Mouse (Mus musculus) liver, embryonic 11.5 days (tissue): Measurements from ENCODE around the gene Dapk2. TPM values are rescaled to one million over a fixed set of nuclear protein-coding genes. Genes with fewer than 3 reads are reported as not detected.

Experiments
- ATAC-seq: fragments of 200-750 bp; cut with Nextera tagmentation; replicated peaks from 2 replicates; pipeline ENCODE4 v1.8.0; 2017; ENCODE audit warnings: moderate number of reproducible peaks, mild to moderate bottlenecking, moderate TSS enrichment, moderate library complexity; ENCODE audit not compliant: low FRiP score
- DNase-seq: peaks from one replicate; pipeline ENCODE4 v3.0.0-alpha.2; 2017; ENCODE audit warnings: low spot score
- H3K27ac ChIP-seq: fragments of 300-500 bp; sonication (generic); 2 replicates; pipeline ENCODE4 v1.5.1; 2014; ENCODE audit warnings: mild to moderate bottlenecking, low read depth, low read length, control low read depth
- H3K27me3 ChIP-seq: fragments of 300-500 bp; sonication (generic); replicated peaks from 2 replicates; pipeline ENCODE4 v1.6.1; 2014; ENCODE audit warnings: low read length, mixed read lengths; ENCODE audit not compliant: control insufficient read depth, insufficient read depth
- H3K36me3 ChIP-seq: fragments of 300-500 bp; sonication (generic); 2 replicates; pipeline ENCODE4 v1.6.1; 2014; ENCODE audit warnings: mild to moderate bottlenecking, low read length, moderate library complexity, mixed read lengths; ENCODE audit not compliant: control insufficient read depth, insufficient read depth
- H3K4me1 ChIP-seq: fragments of 300-500 bp; sonication (generic); replicated peaks from 2 replicates; pipeline ENCODE4 v1.6.1; 2014; ENCODE audit warnings: low read length, mixed read lengths; ENCODE audit not compliant: control insufficient read depth, insufficient read depth
- H3K4me2 ChIP-seq: fragments of 300-500 bp; sonication (generic); 2 replicates; pipeline ENCODE4 v1.6.1; 2014; ENCODE audit warnings: mild to moderate bottlenecking, control low read depth, moderate library complexity
- H3K4me3 ChIP-seq: fragments of 300-500 bp; sonication (generic); 2 replicates; pipeline ENCODE4 v1.5.1; 2014; ENCODE audit warnings: low read depth, low read length, control low read depth
- H3K9ac ChIP-seq: fragments of 300-500 bp; sonication (generic); 2 replicates; pipeline ENCODE4 v1.6.1; 2014; ENCODE audit warnings: low read depth, low read length, control low read depth
- H3K9me3 ChIP-seq: fragments of 300-500 bp; sonication (generic); 2 replicates; pipeline ENCODE4 v1.6.1; 2016; ENCODE audit warnings: low read length, inconsistent platforms, mixed read lengths; ENCODE audit not compliant: control insufficient read depth
- WGBS: fragments of 180-500 bp; shearing (Covaris S2); extraction: QIAGEN DNeasy Blood & Tissue Kit; methylation state at CpG from one replicate; pipeline ENCODE4 v1.1.7; 2014; 5-methylcytosine and 5-hydroxymethylcytosine counted together
- polyA plus RNA-seq: library from polyadenylated mRNA; unstranded; fragments of >200 nt; fragmentation: Nextera tagmentation; extraction: Ambion mirVana; gene quantifications from 2 replicates; pipeline ENCODE4 v1.2.1, GENCODE M21; 2014

Gene Dapk2
- polyA plus RNA-seq, 1 experiment from 2014 or later = 6.1 TPM

DNA sequence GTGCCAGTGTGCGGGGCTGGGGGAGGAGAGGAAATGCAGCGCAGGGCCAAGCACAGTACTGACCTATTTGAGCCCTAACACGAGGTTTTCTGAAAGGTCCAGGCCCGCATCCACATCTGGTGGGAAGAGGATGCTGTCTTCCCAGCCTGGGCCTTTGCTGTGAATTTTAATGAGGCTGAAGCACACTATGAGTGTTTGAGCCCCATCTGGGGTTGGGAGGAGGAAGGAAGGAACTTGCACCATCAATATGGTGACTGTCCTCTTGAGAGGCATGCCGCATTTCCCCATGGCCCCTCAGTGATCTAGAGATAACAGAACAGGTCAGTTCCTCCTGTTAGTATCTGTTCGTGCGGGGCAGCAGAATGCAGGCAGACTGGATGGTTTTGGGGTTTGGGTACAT lies 44.4 kb downstream of the Dapk2 start:
- WGBS = 60% methylated on average over 7 of the region's 7 CpGs
- no peak overlapping the region for H3K4me2 ChIP-seq
- DNase-seq (no peak), ATAC-seq (0 out of 2 replicates have a peak, but pooled peaks have one; percentile 11)
- no peaks in the 10 kb centered on the region for H3K27me3 ChIP-seq
- peaks cover 17% of the 10 kb centered on the region for H3K4me1 ChIP-seq
- no peak overlapping the region for H3K9ac ChIP-seq
- H3K4me3 ChIP-seq = no peak overlapping the region
- H3K27ac ChIP-seq = no peak overlapping the region
- no peaks in the 10 kb centered on the region for H3K9me3 ChIP-seq
- no peaks in the 10 kb centered on the region for H3K36me3 ChIP-seq

DNA sequence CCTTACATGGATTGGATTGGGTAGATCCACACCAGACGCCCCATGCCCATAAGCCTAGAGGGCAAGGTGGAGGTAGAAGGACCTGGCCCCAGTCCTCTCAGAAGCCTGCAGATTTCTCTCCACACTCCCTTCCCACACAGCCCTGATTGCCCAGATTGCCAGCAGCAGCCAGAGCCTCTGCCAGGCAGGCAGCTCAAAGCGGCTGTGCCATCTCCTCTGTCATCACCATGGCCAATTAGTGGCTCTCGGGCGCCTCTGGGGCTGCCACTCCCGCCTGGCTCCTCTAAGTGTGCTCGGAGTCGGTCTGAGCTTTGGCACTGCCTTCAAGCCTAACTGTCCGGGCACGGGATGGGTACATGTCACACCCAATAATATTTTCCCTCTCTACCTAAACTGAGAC lies 47.7 kb downstream of the Dapk2 start:
- Histone ChIP-seq H3K9ac (no peak overlapping the region), H3K36me3 (no peaks in the 10 kb centered on the region), H3K4me1 (peaks cover 10% of the 10 kb centered on the region; the same call in 1 of the 2 replicates), H3K27ac (no peak overlapping the region), H3K4me2 (no peak overlapping the region), H3K9me3 (no peaks in the 10 kb centered on the region), H3K27me3 (no peaks in the 10 kb centered on the region), H3K4me3 (no peak overlapping the region)
- DNase-seq (no peak), ATAC-seq (no peak)
- 89% methylated on average over 9 of the region's 9 CpGs for WGBS

DNA sequence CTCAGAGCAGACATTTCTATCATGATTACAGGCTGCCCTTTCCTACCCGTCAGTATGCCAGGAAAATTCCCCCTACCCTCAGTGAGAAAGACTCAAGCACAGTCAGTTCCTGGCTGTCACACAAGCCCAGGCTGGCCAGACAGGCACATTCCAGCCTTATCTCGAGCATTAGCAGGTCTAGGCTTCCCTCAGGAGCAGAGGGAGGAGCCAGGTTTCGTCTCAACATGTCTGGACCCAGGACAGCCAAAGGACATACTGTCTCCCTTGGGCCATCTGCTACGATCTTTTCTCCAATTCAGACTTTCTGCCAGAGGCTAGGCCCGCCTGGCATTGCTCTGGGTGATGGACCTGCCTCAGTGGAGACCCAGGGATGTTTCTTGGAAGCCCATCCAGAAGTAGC lies 48.8 kb downstream of the Dapk2 start:
- Histone ChIP-seq H3K4me1 (peaks cover 5% of the 10 kb centered on the region; the same call in 1 of the 2 replicates), H3K9me3 (no peaks in the 10 kb centered on the region), H3K9ac (no peak overlapping the region), H3K36me3 (no peaks in the 10 kb centered on the region), H3K4me3 (no peak overlapping the region), H3K27me3 (no peaks in the 10 kb centered on the region), H3K27ac (no peak overlapping the region), H3K4me2 (no peak overlapping the region)
- no peak for DNase-seq
- ATAC-seq = no peak
- 37% methylated on average over 5 of the region's 5 CpGs for WGBS

DNA sequence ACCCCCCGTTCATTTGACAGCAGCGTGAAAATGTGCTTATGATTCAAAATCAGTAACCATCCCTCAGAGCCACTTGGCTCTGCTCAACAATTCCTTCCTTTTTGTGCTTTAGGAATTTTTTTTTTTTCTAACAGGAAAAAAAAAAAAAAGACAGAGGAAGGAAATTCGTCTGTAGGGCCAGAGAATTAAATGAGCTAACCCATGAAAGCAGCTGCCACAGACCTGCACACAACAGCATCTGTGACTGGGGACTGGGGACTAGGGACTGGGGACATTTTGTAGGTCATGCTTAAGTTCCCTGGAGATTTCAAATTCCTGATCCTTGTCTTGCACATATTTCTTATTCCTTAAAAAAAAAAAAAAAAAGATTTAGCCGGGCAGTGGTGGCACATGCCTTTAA lies 53.4 kb downstream of the Dapk2 start:
- Histone ChIP-seq H3K4me3 (no peak overlapping the region), H3K27me3 (no peaks in the 10 kb centered on the region), H3K9ac (no peak overlapping the region), H3K9me3 (no peaks in the 10 kb centered on the region), H3K4me2 (no peak overlapping the region), H3K4me1 (peaks cover 20% of the 10 kb centered on the region), H3K27ac (no peak overlapping the region), H3K36me3 (no peaks in the 10 kb centered on the region)
- DNase-seq (no peak), ATAC-seq (no peak)
- 67% methylated on average over 4 of the region's 4 CpGs for WGBS

DNA sequence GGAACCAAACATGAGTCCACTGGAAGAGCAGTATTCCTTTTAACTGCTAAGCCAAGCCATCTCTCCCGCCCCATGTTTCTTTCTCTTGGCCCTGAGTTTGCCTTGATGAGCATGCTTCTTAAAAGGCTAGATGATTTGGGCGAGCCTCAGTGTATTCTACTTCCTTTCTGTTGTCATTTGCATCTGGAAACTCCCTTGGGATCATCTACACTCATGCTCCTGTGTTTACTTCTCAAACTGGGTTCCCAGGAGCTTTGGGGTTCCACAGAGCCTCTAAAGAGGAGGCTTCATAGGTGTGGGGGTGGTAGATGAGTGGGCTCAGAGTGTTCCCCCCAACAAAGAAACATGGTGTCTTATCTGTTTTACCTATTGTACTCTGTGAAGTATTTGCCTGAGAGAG lies 54.1 kb downstream of the Dapk2 start:
- no peaks in the 10 kb centered on the region for H3K36me3 ChIP-seq
- no peak for ATAC-seq
- H3K4me2 ChIP-seq = no peak overlapping the region
- WGBS = 80% methylated on average over 2 of the region's 2 CpGs
- no peaks in the 10 kb centered on the region for H3K9me3 ChIP-seq
- no peak overlapping the region for H3K27ac ChIP-seq
- no peaks in the 10 kb centered on the region for H3K27me3 ChIP-seq
- DNase-seq = no peak
- no peak overlapping the region for H3K9ac ChIP-seq
- H3K4me3 ChIP-seq = no peak overlapping the region
- H3K4me1 ChIP-seq = peaks cover 20% of the 10 kb centered on the region

DNA sequence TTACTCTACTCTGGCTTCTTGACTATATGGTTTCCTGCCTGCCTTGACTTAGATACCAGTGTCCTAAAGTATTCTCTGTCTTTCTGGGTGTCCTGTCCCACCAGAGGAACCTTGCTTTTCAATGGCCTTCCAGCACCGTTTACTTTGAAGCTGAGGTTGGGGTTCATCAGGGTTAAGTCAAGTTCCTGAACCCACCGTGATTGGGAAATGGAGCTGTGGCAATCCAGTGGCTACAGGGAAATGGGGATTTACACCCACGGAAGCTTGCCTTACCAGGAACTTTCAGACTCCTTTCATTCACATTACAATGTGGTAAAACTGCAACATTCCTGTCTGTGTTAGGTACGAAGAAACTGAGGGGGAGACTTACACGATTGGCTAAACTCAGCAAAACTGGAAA lies 54.8 kb downstream of the Dapk2 start:
- WGBS = 65% methylated on average over 5 of the region's 5 CpGs
- ATAC-seq = no peak
- Histone ChIP-seq H3K27me3 (no peaks in the 10 kb centered on the region), H3K9me3 (no peaks in the 10 kb centered on the region), H3K4me1 (peaks cover 20% of the 10 kb centered on the region), H3K4me2 (no peak overlapping the region), H3K4me3 (no peak overlapping the region), H3K9ac (no peak overlapping the region), H3K27ac (no peak overlapping the region), H3K36me3 (no peaks in the 10 kb centered on the region)
- no peak for DNase-seq

DNA sequence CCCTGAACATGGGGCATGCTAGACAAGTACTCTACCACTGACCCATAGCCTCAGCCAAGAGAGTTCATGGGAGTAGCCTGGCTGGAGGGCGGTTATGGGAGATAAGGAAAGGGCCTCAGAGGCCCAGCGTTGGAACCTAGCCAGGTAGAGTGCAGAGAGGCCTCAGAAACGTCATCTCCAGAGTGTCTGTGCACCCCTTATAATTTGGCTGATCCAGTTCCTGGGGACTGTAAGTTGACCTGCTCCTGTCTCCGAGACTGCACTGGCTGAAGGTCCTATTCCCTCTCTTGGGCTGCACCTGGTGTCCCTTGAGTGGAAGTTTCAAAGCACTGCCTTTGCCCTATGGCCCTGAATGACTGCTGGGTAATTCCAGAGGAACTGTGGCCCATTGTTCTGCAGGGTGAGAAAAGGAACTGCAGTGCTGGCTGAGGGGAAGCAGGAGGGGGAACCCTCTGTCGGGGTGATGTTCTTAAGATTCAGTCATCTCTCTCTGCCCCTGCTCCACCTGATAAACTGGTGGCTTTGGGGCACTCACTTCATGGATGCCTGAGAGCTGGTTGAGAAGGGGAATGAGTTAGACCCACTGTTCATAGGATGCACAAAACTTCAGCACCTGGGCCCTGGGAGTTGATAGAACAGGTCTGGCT lies 55.5 kb downstream of the Dapk2 start:
- no peaks in the 10 kb centered on the region for H3K36me3 ChIP-seq
- H3K4me3 ChIP-seq = no peak overlapping the region
- ATAC-seq = peak; percentile 87

DNA sequence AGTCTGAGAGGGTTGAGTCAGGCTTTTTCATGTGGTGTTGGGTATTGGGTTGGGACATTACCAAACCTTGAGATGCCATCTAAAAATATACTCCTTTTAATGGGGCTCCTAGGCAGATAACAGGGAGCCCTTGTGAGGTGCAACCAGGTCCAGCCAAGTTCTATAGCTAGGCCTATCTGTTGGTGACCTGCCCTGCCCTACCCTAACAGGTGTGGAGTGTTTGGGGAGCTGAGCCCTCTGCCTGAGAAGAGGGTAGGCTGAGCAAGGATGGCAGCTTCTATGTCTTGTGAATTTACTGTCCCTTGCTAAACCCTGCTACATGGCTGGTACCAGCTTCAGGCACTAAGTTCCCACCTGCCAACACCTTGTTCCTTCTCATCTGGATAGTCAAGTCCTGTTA lies 57.5 kb downstream of the Dapk2 start:
- H3K9ac ChIP-seq = no peak overlapping the region
- H3K27me3 ChIP-seq = no peaks in the 10 kb centered on the region
- no peaks in the 10 kb centered on the region for H3K9me3 ChIP-seq
- H3K4me3 ChIP-seq = no peak overlapping the region
- peaks cover 20% of the 10 kb centered on the region for H3K4me1 ChIP-seq
- DNase-seq (no peak), ATAC-seq (no peak)
- no peak overlapping the region for H3K27ac ChIP-seq
- H3K36me3 ChIP-seq = no peaks in the 10 kb centered on the region
- H3K4me2 ChIP-seq = no peak overlapping the region

More for the DNA sequence above, 55.5 kb downstream of the Dapk2 start:
- 28% methylated on average over 5 of the region's 5 CpGs for WGBS
- no peaks in the 10 kb centered on the region for H3K9me3 ChIP-seq
- H3K9ac ChIP-seq = no peak overlapping the region
- no peak overlapping the region for H3K27ac ChIP-seq
- peak overlapping the region; percentile 26 for H3K4me2 ChIP-seq
- H3K4me1 ChIP-seq = peaks cover 20% of the 10 kb centered on the region
- no peaks in the 10 kb centered on the region for H3K27me3 ChIP-seq
- DNase-seq = peak; percentile 43

DNA sequence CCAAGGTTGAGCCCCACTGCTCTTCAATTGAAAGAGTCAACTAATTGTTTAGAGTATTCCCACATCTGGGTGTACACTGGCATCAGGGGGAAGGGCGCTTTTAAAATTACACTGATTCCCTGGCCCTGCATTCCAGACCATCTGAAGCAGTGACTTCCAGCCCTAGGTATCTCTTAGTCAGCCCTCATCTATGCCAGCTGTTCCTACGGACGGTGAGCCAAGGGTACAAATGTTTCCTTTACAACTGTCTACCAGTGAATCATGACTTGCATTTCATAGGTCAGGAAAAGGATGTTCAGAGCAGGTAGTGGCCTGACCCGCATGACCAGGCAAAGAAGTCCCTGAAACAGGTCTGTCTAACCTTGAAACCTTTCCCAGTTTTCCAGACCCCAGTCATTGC lies 59.9 kb downstream of the Dapk2 start:
- 75% methylated on average over 4 of the region's 4 CpGs for WGBS
- H3K4me1 ChIP-seq = peaks cover 12% of the 10 kb centered on the region

More for the DNA sequence above, 59.9 kb downstream of the Dapk2 start:
- Histone ChIP-seq H3K4me2 (no peak overlapping the region), H3K27me3 (no peaks in the 10 kb centered on the region), H3K9ac (no peak overlapping the region), H3K9me3 (no peaks in the 10 kb centered on the region), H3K4me3 (no peak overlapping the region), H3K36me3 (no peaks in the 10 kb centered on the region), H3K27ac (no peak overlapping the region)
- no peak for DNase-seq
- no peak for ATAC-seq
